Mouse (Mus musculus) ovary, postnatal 36 days (tissue): Measurements from ENCODE around the gene Zfp687.

Source experiments
- DNase-seq: peaks from one replicate; pipeline ENCODE4 v3.0.0; 2022; ENCODE audit warnings: low spot score, mixed read lengths

Gene Zfp687

GRCm38 (mm10) chr3:95016532-95017056 is 1.3 kb upstream of the Zfp687 start:
- DNase-seq, result no peak

GRCm38 (mm10) chr3:95015891-95016531 is 763 bp upstream of the Zfp687 start:
- peak; percentile 93 for DNase-seq

GRCm38 (mm10) chr3:95014428-95015151 is 658 bp downstream of the Zfp687 start:
- peak; percentile 58 for DNase-seq

GRCm38 (mm10) chr3:95013699-95014427 is 1.4 kb downstream of the Zfp687 start:
- no peak for DNase-seq

- no peak for DNase-seq
Observed at GRCm38 (mm10) chr3:95012982-95013381, 2.3 kb downstream of the Zfp687 start.

- no peak for DNase-seq
Observed at GRCm38 (mm10) chr3:95010396-95010795, 4.9 kb downstream of the Zfp687 start.

- DNase-seq, result no peak
Observed at GRCm38 (mm10) chr3:95007706-95008105, 7.5 kb downstream of the Zfp687 start.

- no peak for DNase-seq
Observed at GRCm38 (mm10) chr3:95005651-95006050, 9.6 kb downstream of the Zfp687 start.

- no peak for DNase-seq
Observed at GRCm38 (mm10) chr3:95003273-95003672, 12.0 kb downstream of the Zfp687 start.

GRCm38 (mm10) chr3:95002569-95002968 is 12.7 kb downstream of the Zfp687 start:
- DNase-seq, result no peak

GRCm38 (mm10) chr3:94996946-94997345 is 18.3 kb downstream of the Zfp687 start:
- peak; percentile 44 for DNase-seq

GRCm38 (mm10) chr3:94989159-94989761 is 26.0 kb downstream of the Zfp687 start:
- no peak for DNase-seq

- peak; percentile 38 for DNase-seq
Observed at GRCm38 (mm10) chr3:94987578-94987977, 27.7 kb downstream of the Zfp687 start.

GRCm38 (mm10) chr3:94985513-94985912 is 29.7 kb downstream of the Zfp687 start:
- DNase-seq, result no peak

- DNase-seq, result no peak
Observed at GRCm38 (mm10) chr3:94984312-94984711, 30.9 kb downstream of the Zfp687 start.

- DNase-seq, result peak; percentile 83
Observed at GRCm38 (mm10) chr3:94974528-94975422, 40.5 kb downstream of the Zfp687 start, which contains the start of gene Pi4kb. TSS of gene Pi4kb (plus strand) at chr3:94974731.

GRCm38 (mm10) chr3:94974026-94974527 is 41.2 kb downstream of the Zfp687 start:
- DNase-seq, result no peak

- DNase-seq, result no peak
Observed at GRCm38 (mm10) chr3:94973620-94974019, 41.6 kb downstream of the Zfp687 start.

- DNase-seq, result no peak
Observed at GRCm38 (mm10) chr3:94972552-94972951, 42.7 kb downstream of the Zfp687 start.

GRCm38 (mm10) chr3:94965878-94966277 is 49.4 kb downstream of the Zfp687 start:
- no peak for DNase-seq

GRCm38 (mm10) chr3:94964989-94965388 is 50.3 kb downstream of the Zfp687 start:
- DNase-seq, result no peak
